11 mouse cellular contexts compared by ENCODE assay signal in the genomic region with DNA sequence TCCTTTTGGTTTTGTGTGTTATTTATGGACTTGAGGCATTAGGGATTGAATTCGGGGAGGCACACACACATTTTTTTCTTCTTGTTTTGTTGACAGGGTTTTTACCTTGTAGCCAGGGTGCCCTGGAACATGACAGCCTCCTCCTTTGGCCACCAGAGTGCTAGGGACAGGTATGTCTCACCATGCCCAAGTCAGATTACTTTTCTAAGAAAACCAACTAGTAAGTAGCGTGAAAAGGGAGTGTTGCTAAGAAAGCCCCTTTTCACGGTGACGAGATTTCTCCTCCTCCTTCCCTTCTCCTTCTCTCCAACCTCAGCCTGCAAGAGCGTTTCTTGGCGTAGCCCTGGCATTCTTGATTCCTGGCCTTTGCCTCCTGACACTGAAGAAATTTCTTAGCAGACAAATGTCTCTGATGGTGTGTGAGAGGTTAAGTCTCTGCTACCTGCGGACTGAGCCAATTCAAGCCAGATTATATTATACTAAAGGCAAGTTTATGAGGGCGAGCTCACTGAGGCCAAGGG. TPM values are rescaled to one million over a fixed set of nuclear protein-coding genes. Genes with fewer than 3 reads are reported as not detected.
DNase-seq lines count a peak whose midpoint lies in the region; ATAC-seq and TF ChIP-seq lines count a peak whose summit lies in the region.
"Had no signal": no experiment of that assay in that cellular context is flagged by ENCODE, and none has a peak within 500 bp of the region (broad histone marks: within the 10 kb centered on the region; RNA-seq: fewer than 3 reads in every experiment).

No protein-coding gene starts in this region.

- peaks cover 83% of the 10 kb centered on the region for H3K4me1 ChIP-seq in limb, embryonic 10.5 days
- 0 out of 2 replicates have a peak, but pooled peaks cover 2% of the 10 kb centered on the region for H3K4me1 ChIP-seq in stomach, postnatal 0 days (replicated peaks; ENCODE audit: control insufficient read depth, insufficient read depth)

- TF ChIP-seq EP300 in stomach, postnatal 0 days (optimal IDR thresholded peaks at IDR 0.05), result no peak

- no peaks in the 10 kb centered on the region for H3K36me3 ChIP-seq in limb, embryonic 10.5 days
- no peaks in the 10 kb centered on the region for H3K36me3 ChIP-seq in stomach, postnatal 0 days (ENCODE audit: control insufficient read depth, insufficient read depth, low read length)

- no peak for TF ChIP-seq CTCF in stomach, postnatal 0 days (IDR thresholded peaks at IDR 0.05; ENCODE audit: low read depth)

- H3K9ac ChIP-seq in stomach, postnatal 0 days (ENCODE audit: low read length), result no peak overlapping the region

- H3K27me3 ChIP-seq in limb, embryonic 10.5 days (ENCODE audit: low read depth, poor library complexity, severe bottlenecking), result peaks cover 19% of the 10 kb centered on the region
- no peaks in the 10 kb centered on the region for H3K27me3 ChIP-seq in stomach, postnatal 0 days (ENCODE audit: control insufficient read depth, insufficient read depth, low read length)

- no peak overlapping the region for H3K4me3 ChIP-seq in limb, embryonic 10.5 days
- H3K4me3 ChIP-seq in stomach, postnatal 0 days (ENCODE audit: low read depth, low read length), result no peak overlapping the region
- H3K4me3 ChIP-seq: erythroblast, embryonic 14.5 days had no signal

- DNase-seq in cerebellum, adult 9-10 months, result peak; percentile 31
- DNase-seq in cerebellum, adult 11-12 months, result no peak
- peak; percentile 22 for DNase-seq in lung, postnatal 36 days
- no peak for DNase-seq in lung, postnatal 14 days
- no peak for DNase-seq in limb, embryonic 10.5 days (ENCODE audit: low spot score)
- DNase-seq in stomach, postnatal 0 days (ENCODE audit: low spot score), result no peak
- no peak for DNase-seq in ovary, postnatal 14 days (ENCODE audit: low spot score)
- DNase-seq in cerebellum, adult 18-20 months, result no peak
- DNase-seq: adrenal gland, adult 2 months; thymus, postnatal 4 days had no signal

- H3K27ac ChIP-seq in limb, embryonic 10.5 days, result peak overlapping the region; percentile 46; the same call in 1 of the 2 replicates
- H3K27ac ChIP-seq in stomach, postnatal 0 days (replicated peaks), result peak overlapping the region; percentile 98

- no peak for ATAC-seq in stomach, postnatal 0 days (ENCODE audit: low FRiP score, low TSS enrichment)

- peak overlapping the region; percentile 21 for H3K4me2 ChIP-seq in stomach, postnatal 0 days (replicated peaks; ENCODE audit: low read depth)

- no peaks in the 10 kb centered on the region for H3K9me3 ChIP-seq in limb, embryonic 10.5 days (replicated peaks)
- no peaks in the 10 kb centered on the region for H3K9me3 ChIP-seq in stomach, postnatal 0 days (ENCODE audit: control insufficient read depth, low read length)

- WGBS in limb, embryonic 10.5 days, result 53% methylated on average over 8 of the region's 8 CpGs
- WGBS in stomach, postnatal 0 days, result 37% methylated on average over 8 of the region's 8 CpGs

RNA-seq across cellular contexts. Expression of a gene that starts 34.2 kb away (rescaled TPM):
- 1,294 and 1,475 TPM in 2 replicates for polyA plus RNA-seq in limb, embryonic 10.5 days (2016; fragmentation: Nextera tagmentation; extraction: Ambion mirVana)
- 537 and 602 TPM in 2 replicates for polyA plus RNA-seq in stomach, postnatal 0 days (2015; fragmentation: Nextera tagmentation; extraction: Ambion mirVana)

RNA-seq across cellular contexts. Expression of a gene that starts 34.4 kb away (rescaled TPM):
- not detected in 2 replicates for polyA plus RNA-seq in limb, embryonic 10.5 days (2016; fragmentation: Nextera tagmentation; extraction: Ambion mirVana)
- not detected in 2 replicates for polyA plus RNA-seq in stomach, postnatal 0 days (2015; fragmentation: Nextera tagmentation; extraction: Ambion mirVana)
- polyA plus RNA-seq: erythroblast, embryonic 14.5 days had no signal

RNA-seq across cellular contexts. Expression of a gene that starts 42.0 kb away (rescaled TPM):
- polyA plus RNA-seq in limb, embryonic 10.5 days (2016; fragmentation: Nextera tagmentation; extraction: Ambion mirVana), result 133 and 138 TPM in 2 replicates
- polyA plus RNA-seq in stomach, postnatal 0 days (2015; fragmentation: Nextera tagmentation; extraction: Ambion mirVana), result 145 and 159 TPM in 2 replicates

RNA-seq across cellular contexts. Expression of a gene that starts 53.4 kb away (rescaled TPM):
- 2,301 and 2,452 TPM in 2 replicates for polyA plus RNA-seq in limb, embryonic 10.5 days (2016; fragmentation: Nextera tagmentation; extraction: Ambion mirVana)
- polyA plus RNA-seq in stomach, postnatal 0 days (2015; fragmentation: Nextera tagmentation; extraction: Ambion mirVana), result 470 and 552 TPM in 2 replicates

Comparison
In these comparisons a context has a peak if more than half of its experiments do, and no peak if none do; other contexts are left out.
1. DNase-seq: peak in cerebellum, adult 9-10 months (single experiment) and lung, postnatal 36 days (single experiment); none in cerebellum, adult 11-12 months (single experiment), lung, postnatal 14 days (single experiment), limb, embryonic 10.5 days (single experiment), stomach, postnatal 0 days (single experiment), ovary, postnatal 14 days (single experiment) and cerebellum, adult 18-20 months (0 of 2).